Mouse (Mus musculus) stomach, postnatal 0 days (tissue): Measurements from ENCODE around the gene Gramd1b. TPM values are rescaled to one million over a fixed set of nuclear protein-coding genes. Genes with fewer than 3 reads are reported as not detected.

Experiments
- ATAC-seq: fragments of 200-750 bp; cut with Nextera tagmentation; 2 replicates; pipeline ENCODE4 v1.8.0; 2017; ENCODE audit not compliant: low FRiP score, low TSS enrichment
- DNase-seq: peaks from one replicate; pipeline ENCODE4 v3.0.0-alpha.2; 2016; ENCODE audit warnings: low spot score
- H3K27ac ChIP-seq: fragments of 300-500 bp; sonication (generic); replicated peaks from 2 replicates; pipeline ENCODE4 v1.5.1; 2014; ENCODE audit warnings: mild to moderate bottlenecking, control low read depth
- H3K27me3 ChIP-seq: fragments of 300-500 bp; sonication (generic); 2 replicates; pipeline ENCODE4 v1.6.1; 2014; ENCODE audit warnings: low read length; ENCODE audit not compliant: control insufficient read depth, insufficient read depth
- H3K36me3 ChIP-seq: fragments of 300-500 bp; sonication (generic); 2 replicates; pipeline ENCODE4 v1.6.1; 2014; ENCODE audit warnings: low read length, mixed read lengths; ENCODE audit not compliant: control insufficient read depth, insufficient read depth
- H3K4me1 ChIP-seq: fragments of 300-500 bp; sonication (generic); replicated peaks from 2 replicates; pipeline ENCODE4 v1.6.1; 2014; ENCODE audit warnings: antibody characterized with exemption; ENCODE audit not compliant: control insufficient read depth, insufficient read depth
- H3K4me2 ChIP-seq: fragments of 300-500 bp; sonication (generic); replicated peaks from 2 replicates; pipeline ENCODE4 v1.6.1; 2014; ENCODE audit warnings: low read depth, mild to moderate bottlenecking, control low read depth, moderate library complexity
- H3K4me3 ChIP-seq: fragments of 300-500 bp; sonication (generic); 2 replicates; pipeline ENCODE4 v1.5.1; 2014; ENCODE audit warnings: low read depth, low read length, control low read depth
- H3K9ac ChIP-seq: fragments of 300-500 bp; sonication (generic); 2 replicates; pipeline ENCODE4 v1.6.1; 2014; ENCODE audit warnings: mild to moderate bottlenecking, low read length, control low read depth, mixed read lengths
- H3K9me3 ChIP-seq: fragments of 300-500 bp; sonication (generic); 2 replicates; pipeline ENCODE4 v1.6.1; 2016; ENCODE audit warnings: low read length; ENCODE audit not compliant: control insufficient read depth
- CTCF ChIP-seq: IDR thresholded peaks from 2 replicates; pipeline ENCODE4 v1.5.1; 2016; ENCODE audit warnings: antibody characterized with exemption, low read depth, mild to moderate bottlenecking, moderate library complexity
- EP300 ChIP-seq: optimal IDR thresholded peaks from 2 replicates; pipeline ENCODE3; 2016; ENCODE audit warnings: antibody characterized with exemption
- WGBS: fragments of 180-500 bp; shearing (Covaris S2); extraction: QIAGEN DNeasy Blood & Tissue Kit; methylation state at CpG from one replicate; pipeline ENCODE4 v1.1.7; 2014; 5-methylcytosine and 5-hydroxymethylcytosine counted together
- polyA plus RNA-seq: library from polyadenylated mRNA; unstranded; fragments of >200 nt; fragmentation: Nextera tagmentation; extraction: Ambion mirVana; gene quantifications from 2 replicates; pipeline ENCODE4 v1.2.1, GENCODE M21; 2015

Gene Gramd1b
- polyA plus RNA-seq, 1 experiment from 2014 or later, result 1.8 TPM

DNA sequence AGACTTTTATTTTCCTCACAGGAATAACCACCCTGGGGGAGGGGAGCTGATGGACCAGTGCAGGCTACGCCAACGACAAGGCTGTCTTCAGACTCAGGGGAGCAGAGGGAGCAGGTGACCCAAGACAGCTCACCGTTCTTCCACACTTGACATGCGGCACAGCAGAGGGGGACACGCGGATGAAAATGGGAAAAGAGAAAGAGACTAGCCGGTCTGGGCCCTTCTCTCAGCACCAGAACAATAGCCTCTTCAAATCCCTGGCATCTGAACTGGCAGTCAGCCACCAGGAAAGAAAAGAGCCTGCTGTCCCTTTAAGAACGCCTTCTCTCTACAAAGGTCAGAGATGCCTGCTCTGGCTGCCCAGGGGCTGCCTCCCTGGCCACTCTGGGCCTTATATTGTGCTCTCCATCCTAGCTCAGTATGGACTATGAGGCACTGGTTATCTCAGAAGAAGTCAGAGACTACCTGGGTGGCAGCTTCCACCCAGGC, 172.7 kb downstream of the Gramd1b start:
- DNase-seq, result no peak
- Histone ChIP-seq H3K9ac (no peak overlapping the region), H3K27ac (no peak overlapping the region), H3K4me1 (no peaks in the 10 kb centered on the region), H3K9me3 (no peaks in the 10 kb centered on the region), H3K27me3 (no peaks in the 10 kb centered on the region), H3K4me2 (no peak overlapping the region), H3K36me3 (no peaks in the 10 kb centered on the region), H3K4me3 (no peak overlapping the region)
- 59% methylated on average over 8 of the region's 8 CpGs for WGBS
- ATAC-seq, result no peak
- no peak for TF ChIP-seq EP300
- no peak for TF ChIP-seq CTCF

DNA sequence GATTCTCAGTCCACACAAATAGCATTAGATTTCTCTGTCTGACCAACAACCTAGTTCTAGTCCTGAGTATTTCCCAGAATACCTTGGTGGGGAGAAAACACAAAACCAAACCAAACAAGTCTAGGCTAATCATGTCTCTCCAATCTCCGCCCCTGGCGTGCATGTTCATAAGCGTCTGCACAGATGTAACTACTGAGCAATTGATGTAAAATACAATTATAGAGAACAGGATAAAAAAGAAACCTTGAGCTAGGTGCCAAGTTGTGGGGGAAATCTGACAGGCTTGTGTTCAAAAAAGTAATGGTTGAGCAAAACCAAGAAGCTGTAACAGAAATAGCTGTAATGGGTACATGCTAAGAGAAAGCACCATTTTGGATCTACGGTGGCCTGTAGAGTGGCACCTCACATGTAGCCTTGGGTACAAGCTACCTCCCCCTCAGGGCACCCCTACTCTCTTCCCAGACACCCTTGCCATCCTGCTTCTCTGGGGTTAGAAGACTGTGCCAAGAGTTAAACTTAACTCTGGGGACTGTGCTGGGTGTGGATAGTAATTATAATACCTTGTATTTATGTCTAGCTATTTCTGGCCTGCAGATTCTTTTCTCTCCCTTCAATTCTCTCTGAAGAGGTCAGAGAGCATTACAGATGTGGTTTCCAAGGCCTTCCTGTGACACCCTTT, 174.3 kb downstream of the Gramd1b start:
- no peaks in the 10 kb centered on the region for H3K9me3 ChIP-seq
- H3K36me3 ChIP-seq, result no peaks in the 10 kb centered on the region
- H3K4me3 ChIP-seq, result no peak overlapping the region
- no peaks in the 10 kb centered on the region for H3K27me3 ChIP-seq
- 77% methylated on average over 4 of the region's 4 CpGs for WGBS
- DNase-seq, result no peak
- no peaks in the 10 kb centered on the region for H3K4me1 ChIP-seq
- no peak for ATAC-seq
- TF ChIP-seq EP300, result no peak
- no peak for TF ChIP-seq CTCF
- no peak overlapping the region for H3K9ac ChIP-seq
- no peak overlapping the region for H3K27ac ChIP-seq
- no peak overlapping the region for H3K4me2 ChIP-seq

GRCm38 (mm10) chr9:40356368-40356767, 174.8 kb downstream of the Gramd1b start:
- DNase-seq (no peak), ATAC-seq (no peak)
- H3K4me1 ChIP-seq, result no peaks in the 10 kb centered on the region
- no peak overlapping the region for H3K27ac ChIP-seq
- H3K27me3 ChIP-seq, result no peaks in the 10 kb centered on the region
- H3K4me3 ChIP-seq, result no peak overlapping the region
- 82% methylated on average over 5 of the region's 5 CpGs for WGBS
- no peak overlapping the region for H3K4me2 ChIP-seq
- no peak overlapping the region for H3K9ac ChIP-seq
- no peaks in the 10 kb centered on the region for H3K36me3 ChIP-seq
- no peaks in the 10 kb centered on the region for H3K9me3 ChIP-seq
- TF ChIP-seq CTCF (no peak), EP300 (no peak)

- H3K36me3 ChIP-seq, result no peaks in the 10 kb centered on the region
- H3K27ac ChIP-seq, result no peak overlapping the region
- H3K9me3 ChIP-seq, result no peaks in the 10 kb centered on the region
- no peak overlapping the region for H3K4me2 ChIP-seq
- DNase-seq (no peak), ATAC-seq (no peak)
- TF ChIP-seq CTCF, result no peak
- TF ChIP-seq EP300, result no peak
- 93% methylated on average over 8 of the region's 8 CpGs for WGBS
- no peaks in the 10 kb centered on the region for H3K27me3 ChIP-seq
- H3K4me1 ChIP-seq, result no peaks in the 10 kb centered on the region
- no peak overlapping the region for H3K9ac ChIP-seq
- H3K4me3 ChIP-seq, result no peak overlapping the region
Observed at GRCm38 (mm10) chr9:40355406-40355805, 175.8 kb downstream of the Gramd1b start.

DNA sequence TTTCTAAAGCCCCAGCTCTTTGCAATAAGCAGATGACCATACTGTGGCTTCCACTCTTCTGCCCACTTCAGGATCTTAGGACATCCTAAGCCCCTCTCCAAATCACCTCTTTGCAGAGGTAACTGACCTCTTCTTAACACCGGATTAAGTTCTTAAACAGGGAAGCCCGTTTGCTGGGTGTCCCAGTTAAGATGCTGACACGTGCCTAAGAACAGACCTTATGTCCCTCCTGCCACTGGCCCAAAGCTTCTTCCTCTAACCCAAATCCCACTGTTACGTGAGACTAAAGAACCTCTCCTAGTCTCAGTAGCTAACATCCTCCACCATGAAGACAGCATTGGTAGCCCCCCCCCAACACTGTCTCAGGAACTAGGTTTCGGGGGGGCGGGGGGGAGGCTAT, 177.6 kb downstream of the Gramd1b start:
- Histone ChIP-seq H3K9me3 (no peaks in the 10 kb centered on the region), H3K9ac (no peak overlapping the region), H3K36me3 (no peaks in the 10 kb centered on the region), H3K4me1 (no peaks in the 10 kb centered on the region), H3K27ac (no peak overlapping the region), H3K27me3 (no peaks in the 10 kb centered on the region), H3K4me2 (no peak overlapping the region), H3K4me3 (no peak overlapping the region)
- WGBS, result 86% methylated on average over 6 of the region's 6 CpGs
- TF ChIP-seq CTCF (no peak), EP300 (no peak)
- no peak for DNase-seq
- no peak for ATAC-seq

DNA sequence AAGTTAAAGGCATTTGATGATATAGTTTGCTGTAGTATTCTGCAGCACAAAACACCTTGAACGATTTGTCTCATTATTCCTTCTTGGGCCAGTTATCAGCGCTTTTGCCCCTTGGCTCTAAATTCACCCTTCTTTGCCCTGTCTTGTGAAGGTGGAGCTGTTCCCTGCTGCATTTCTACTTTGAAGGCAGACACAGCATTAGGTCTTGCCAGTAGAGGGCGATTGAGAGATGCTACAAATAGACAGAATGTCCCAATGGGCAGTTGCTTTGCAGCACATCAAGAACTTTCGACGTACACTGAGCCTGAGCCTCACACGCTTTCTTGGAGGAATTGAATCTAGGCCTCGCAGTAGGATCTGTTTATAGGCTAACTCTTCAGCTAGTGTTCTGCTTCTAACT, 180.5 kb downstream of the Gramd1b start:
- H3K4me3 ChIP-seq, result no peak overlapping the region
- H3K4me2 ChIP-seq, result no peak overlapping the region
- ATAC-seq (no peak; the same call in 1 of the 2 replicates), DNase-seq (peak; percentile 53)
- H3K27me3 ChIP-seq, result no peaks in the 10 kb centered on the region
- H3K36me3 ChIP-seq, result no peaks in the 10 kb centered on the region
- H3K4me1 ChIP-seq, result no peaks in the 10 kb centered on the region
- H3K27ac ChIP-seq, result no peak overlapping the region
- no peak overlapping the region for H3K9ac ChIP-seq
- no peaks in the 10 kb centered on the region for H3K9me3 ChIP-seq
- 24% methylated on average over 7 of the region's 7 CpGs for WGBS
- TF ChIP-seq EP300 (no peak), CTCF (peak; percentile 84)
